Mouse (Mus musculus): ENCODE measurements around the gene Pgr. TPM values are rescaled to one million over a fixed set of nuclear protein-coding genes. Genes with fewer than 3 reads are reported as not detected.

Pgr gene
- polyA plus RNA-seq, 1 experiment from 2014 or later, result 0.26 TPM

- Histone ChIP-seq H3K4me1 (replicated peaks; ENCODE audit: control insufficient read depth, insufficient read depth, low read length) (no peaks in the 10 kb centered on the region), H3K4me3 (ENCODE audit: low read depth, low read length) (no peak overlapping the region), H3K4me2 (replicated peaks; ENCODE audit: low read depth) (no peak overlapping the region), H3K9me3 (ENCODE audit: control insufficient read depth) (no peaks in the 10 kb centered on the region), H3K9ac (ENCODE audit: low read depth, low read length) (no peak overlapping the region), H3K27me3 (replicated peaks; ENCODE audit: control insufficient read depth, insufficient read depth, low read length) (no peaks in the 10 kb centered on the region), H3K36me3 (ENCODE audit: control insufficient read depth, insufficient read depth) (no peaks in the 10 kb centered on the region), H3K27ac (ENCODE audit: low read depth, low read length) (no peak overlapping the region)
- no peak for TF ChIP-seq CTCF (IDR thresholded peaks at IDR 0.05; ENCODE audit: low read depth)
- 35% methylated on average over 7 of the region's 7 CpGs for WGBS
- no peak for ATAC-seq
Measured at GRCm38 (mm10) chr9:8970240-8970639, 70.6 kb downstream of the Pgr start.

- H3K9me3 ChIP-seq (ENCODE audit: control insufficient read depth), result no peaks in the 10 kb centered on the region
- H3K9ac ChIP-seq (ENCODE audit: low read depth, low read length), result no peak within 1 kb of the TSS
- H3K4me3 ChIP-seq (ENCODE audit: low read depth, low read length), result no peak within 1 kb of the TSS
- WGBS, result 60% methylated on average over 2 of the region's 2 CpGs
- H3K27ac ChIP-seq (ENCODE audit: low read depth, low read length), result no peak within 1 kb of the TSS
- H3K36me3 ChIP-seq (ENCODE audit: control insufficient read depth, insufficient read depth), result no peaks in the 10 kb centered on the region
- H3K4me2 ChIP-seq (replicated peaks; ENCODE audit: low read depth), result no peak within 1 kb of the TSS
- no peaks in the 10 kb centered on the region for H3K4me1 ChIP-seq (replicated peaks; ENCODE audit: control insufficient read depth, insufficient read depth, low read length)
- TF ChIP-seq CTCF (IDR thresholded peaks at IDR 0.05; ENCODE audit: low read depth), result no peak
- H3K27me3 ChIP-seq (replicated peaks; ENCODE audit: control insufficient read depth, insufficient read depth, low read length), result no peaks in the 10 kb centered on the region
- ATAC-seq, result no peak
Measured at GRCm38 (mm10) chr9:8971491-8971890, 71.9 kb downstream of the Pgr start, which contains the start of gene Gm16485. Gene Gm16485, plus strand, starts transcription at chr9:8971791.

- H3K27ac ChIP-seq (ENCODE audit: low read depth, low read length), result no peak overlapping the region
- no peak for TF ChIP-seq CTCF (IDR thresholded peaks at IDR 0.05; ENCODE audit: low read depth)
- H3K4me3 ChIP-seq (ENCODE audit: low read depth, low read length), result no peak overlapping the region
- no peak for ATAC-seq
- no peaks in the 10 kb centered on the region for H3K9me3 ChIP-seq (ENCODE audit: control insufficient read depth)
- no peaks in the 10 kb centered on the region for H3K4me1 ChIP-seq (replicated peaks; ENCODE audit: control insufficient read depth, insufficient read depth, low read length)
- H3K36me3 ChIP-seq (ENCODE audit: control insufficient read depth, insufficient read depth), result no peaks in the 10 kb centered on the region
- 67% methylated on average over 2 of the region's 2 CpGs for WGBS
- no peak overlapping the region for H3K4me2 ChIP-seq (replicated peaks; ENCODE audit: low read depth)
- no peak overlapping the region for H3K9ac ChIP-seq (ENCODE audit: low read depth, low read length)
- no peaks in the 10 kb centered on the region for H3K27me3 ChIP-seq (replicated peaks; ENCODE audit: control insufficient read depth, insufficient read depth, low read length)
Measured at GRCm38 (mm10) chr9:8977775-8978174, 78.1 kb downstream of the Pgr start.

- Histone ChIP-seq H3K27ac (ENCODE audit: low read depth, low read length) (no peak overlapping the region), H3K9me3 (ENCODE audit: control insufficient read depth) (no peaks in the 10 kb centered on the region), H3K4me2 (replicated peaks; ENCODE audit: low read depth) (no peak overlapping the region), H3K36me3 (ENCODE audit: control insufficient read depth, insufficient read depth) (no peaks in the 10 kb centered on the region), H3K27me3 (replicated peaks; ENCODE audit: control insufficient read depth, insufficient read depth, low read length) (no peaks in the 10 kb centered on the region), H3K4me1 (replicated peaks; ENCODE audit: control insufficient read depth, insufficient read depth, low read length) (no peaks in the 10 kb centered on the region), H3K9ac (ENCODE audit: low read depth, low read length) (no peak overlapping the region), H3K4me3 (ENCODE audit: low read depth, low read length) (no peak overlapping the region)
- ATAC-seq, result no peak
- TF ChIP-seq CTCF (IDR thresholded peaks at IDR 0.05; ENCODE audit: low read depth), result no peak
- WGBS, result 69% methylated on average over 3 of the region's 3 CpGs
Measured at GRCm38 (mm10) chr9:8982315-8982714, 82.7 kb downstream of the Pgr start.

- Histone ChIP-seq H3K27me3 (replicated peaks; ENCODE audit: control insufficient read depth, insufficient read depth, low read length) (no peaks in the 10 kb centered on the region), H3K4me2 (replicated peaks; ENCODE audit: low read depth) (no peak overlapping the region), H3K36me3 (ENCODE audit: control insufficient read depth, insufficient read depth) (peaks cover 7% of the 10 kb centered on the region; the same call in 1 of the 2 replicates), H3K27ac (ENCODE audit: low read depth, low read length) (no peak overlapping the region), H3K9me3 (ENCODE audit: control insufficient read depth) (no peaks in the 10 kb centered on the region), H3K9ac (ENCODE audit: low read depth, low read length) (no peak overlapping the region), H3K4me1 (replicated peaks; ENCODE audit: control insufficient read depth, insufficient read depth, low read length) (no peaks in the 10 kb centered on the region), H3K4me3 (ENCODE audit: low read depth, low read length) (no peak overlapping the region)
- 66% methylated on average over 2 of the region's 2 CpGs for WGBS
- no peak for ATAC-seq
- no peak for TF ChIP-seq CTCF (IDR thresholded peaks at IDR 0.05; ENCODE audit: low read depth)
Measured at GRCm38 (mm10) chr9:8996494-8996893, 96.9 kb downstream of the Pgr start.

- TF ChIP-seq CTCF (IDR thresholded peaks at IDR 0.05; ENCODE audit: low read depth), result peak; percentile 55
- ATAC-seq, result no peak
- no peak overlapping the region for H3K4me2 ChIP-seq (replicated peaks; ENCODE audit: low read depth)
Measured at GRCm38 (mm10) chr9:9001170-9001569, 101.5 kb downstream of the Pgr start.

GRCm38 (mm10) chr9:9015108-9015507 lies 115.5 kb downstream of the Pgr start:
- WGBS, result 88% methylated on average over 2 of the region's 2 CpGs
- no peak overlapping the region for H3K4me2 ChIP-seq (replicated peaks; ENCODE audit: low read depth)
- no peak for TF ChIP-seq CTCF (IDR thresholded peaks at IDR 0.05; ENCODE audit: low read depth)
- H3K9ac ChIP-seq (ENCODE audit: low read depth, low read length), result no peak overlapping the region
- no peak overlapping the region for H3K27ac ChIP-seq (ENCODE audit: low read depth, low read length)
- no peak for ATAC-seq
- H3K36me3 ChIP-seq (ENCODE audit: control insufficient read depth, insufficient read depth), result peaks cover 24% of the 10 kb centered on the region
- no peaks in the 10 kb centered on the region for H3K9me3 ChIP-seq (ENCODE audit: control insufficient read depth)
- no peaks in the 10 kb centered on the region for H3K4me1 ChIP-seq (replicated peaks; ENCODE audit: control insufficient read depth, insufficient read depth, low read length)
- H3K4me3 ChIP-seq (ENCODE audit: low read depth, low read length), result no peak overlapping the region
- no peaks in the 10 kb centered on the region for H3K27me3 ChIP-seq (replicated peaks; ENCODE audit: control insufficient read depth, insufficient read depth, low read length)

More at GRCm38 (mm10) chr9:9001170-9001569, 101.5 kb downstream of the Pgr start:
- no peaks in the 10 kb centered on the region for H3K27me3 ChIP-seq (replicated peaks; ENCODE audit: control insufficient read depth, insufficient read depth, low read length)
- H3K9ac ChIP-seq (ENCODE audit: low read depth, low read length), result no peak overlapping the region
- H3K36me3 ChIP-seq (ENCODE audit: control insufficient read depth, insufficient read depth), result peaks cover 24% of the 10 kb centered on the region
- no peak overlapping the region for H3K4me3 ChIP-seq (ENCODE audit: low read depth, low read length)
- H3K4me1 ChIP-seq (replicated peaks; ENCODE audit: control insufficient read depth, insufficient read depth, low read length), result no peaks in the 10 kb centered on the region
- H3K27ac ChIP-seq (ENCODE audit: low read depth, low read length), result no peak overlapping the region
- no peaks in the 10 kb centered on the region for H3K9me3 ChIP-seq (ENCODE audit: control insufficient read depth)

Other genes with a start within 250 kb of the Pgr start
- gene Gm16485, start 72.0 kb downstream of the Pgr start, polyA plus RNA-seq (2015; fragmentation: Nextera tagmentation; extraction: Ambion mirVana), result 0.04 TPM in 1 of 2 replicates, not detected in the other

All from intestine, postnatal 0 days (tissue).